Mouse (Mus musculus) hindlimb bud, embryonic 11.5 days (tissue): Measurements from ENCODE around the gene Sart1.
"Not testable (repeated sequence)": the region's sequence is repeated elsewhere in the genome, so short reads cannot be mapped to it uniquely, and the experiment has no call there.

Experiments used
- DNase-seq: peaks from one replicate; pipeline ENCODE4 v3.0.0-alpha.2; 2012; ENCODE audit warnings: low read depth, low spot score; ENCODE audit errors: extremely low spot score

Sart1 gene

DNA sequence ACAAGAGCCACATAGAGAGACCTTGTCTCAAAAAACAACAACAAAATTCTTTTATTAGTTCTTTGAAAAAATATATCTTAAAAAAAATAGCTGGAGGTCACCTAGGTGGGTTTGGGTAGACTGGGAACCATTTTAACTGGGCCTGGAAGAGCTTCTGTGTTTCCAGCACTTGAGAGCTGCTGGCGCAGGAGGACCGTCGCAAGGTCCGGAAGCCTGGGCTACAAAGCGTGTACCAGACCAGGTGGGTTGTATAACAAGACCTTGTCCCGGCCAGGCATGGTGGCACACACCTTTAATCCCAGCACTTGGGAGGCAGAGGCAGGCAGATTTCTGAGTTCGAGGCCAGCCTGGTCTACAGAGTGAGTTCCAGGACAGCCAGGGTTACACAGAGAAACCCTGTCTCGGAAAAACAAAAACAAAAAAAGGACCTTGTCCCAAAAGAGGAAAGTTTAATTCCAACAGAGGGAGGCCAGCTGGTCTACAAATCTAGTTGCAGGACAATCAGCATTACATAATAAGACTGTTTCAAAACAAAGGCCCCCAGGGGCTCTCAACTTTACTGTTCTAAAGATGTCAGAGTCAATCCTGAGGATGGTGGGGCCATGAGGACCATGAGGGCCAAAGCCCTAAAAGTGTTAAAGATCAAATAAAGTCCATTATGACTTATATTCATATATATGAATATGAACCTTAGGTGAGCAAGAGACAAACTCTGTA, 30.4 kb upstream of the Sart1 start:
- no peak for DNase-seq

DNA sequence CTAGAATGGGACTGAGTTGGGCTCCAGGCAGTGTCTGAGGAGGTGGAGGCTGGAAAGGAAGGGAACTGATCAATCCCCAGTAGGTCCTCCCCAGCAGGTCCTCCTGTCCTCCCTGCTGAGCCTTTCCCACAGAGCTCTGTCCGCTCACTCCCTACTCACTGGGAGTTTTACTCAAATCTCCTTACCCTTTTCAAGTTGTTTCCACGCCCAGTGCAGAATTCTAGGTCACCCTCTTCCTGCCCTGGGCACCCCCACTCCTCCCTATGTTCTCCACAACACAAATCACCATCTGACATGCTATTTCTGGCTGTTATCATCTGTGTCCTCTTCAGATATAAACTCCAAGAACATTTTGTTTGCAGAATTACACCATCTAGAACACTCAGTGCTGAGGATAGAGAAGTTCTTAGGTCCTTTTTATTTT, 26.0 kb upstream of the Sart1 start:
- no peak for DNase-seq

DNA sequence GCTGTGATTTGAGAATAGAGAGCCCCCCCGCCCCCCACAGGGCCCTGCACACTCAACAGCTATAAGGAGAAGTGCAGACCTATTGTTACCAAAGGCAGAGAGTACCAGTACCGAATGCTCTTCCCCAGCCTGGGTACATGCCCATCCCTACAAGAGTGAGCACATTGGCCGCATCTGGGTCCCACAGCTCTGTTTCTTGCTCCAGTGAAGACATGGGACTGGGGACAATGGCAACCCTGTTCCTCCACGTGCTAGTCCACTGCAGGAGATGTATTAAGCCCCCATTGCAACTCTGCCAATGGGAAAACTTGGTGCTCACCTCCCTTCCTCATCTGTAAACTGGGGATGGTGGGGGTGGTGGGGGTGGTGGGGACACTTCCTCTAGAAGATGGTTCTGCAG, 25.3 kb upstream of the Sart1 start:
- no peak for DNase-seq

DNA sequence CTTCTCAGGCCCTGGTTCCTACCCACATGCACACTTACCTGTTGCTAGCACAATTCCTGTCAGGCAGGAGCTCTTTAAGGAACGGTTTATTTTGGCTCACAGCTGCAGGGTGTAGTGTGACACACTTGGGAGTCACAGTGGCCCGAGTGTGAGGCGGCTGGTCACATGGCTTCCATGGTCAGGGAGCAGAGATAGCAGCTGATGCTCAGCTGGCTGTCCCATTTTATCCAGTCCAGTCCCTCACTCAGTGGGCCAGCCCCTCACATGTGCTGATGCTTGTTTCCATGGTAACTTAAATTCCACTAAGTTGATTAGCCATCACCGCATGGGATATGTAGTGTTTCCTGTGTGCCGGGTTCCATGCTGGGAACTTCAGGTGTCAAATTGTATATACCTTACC, 23.5 kb upstream of the Sart1 start:
- no peak for DNase-seq

DNA sequence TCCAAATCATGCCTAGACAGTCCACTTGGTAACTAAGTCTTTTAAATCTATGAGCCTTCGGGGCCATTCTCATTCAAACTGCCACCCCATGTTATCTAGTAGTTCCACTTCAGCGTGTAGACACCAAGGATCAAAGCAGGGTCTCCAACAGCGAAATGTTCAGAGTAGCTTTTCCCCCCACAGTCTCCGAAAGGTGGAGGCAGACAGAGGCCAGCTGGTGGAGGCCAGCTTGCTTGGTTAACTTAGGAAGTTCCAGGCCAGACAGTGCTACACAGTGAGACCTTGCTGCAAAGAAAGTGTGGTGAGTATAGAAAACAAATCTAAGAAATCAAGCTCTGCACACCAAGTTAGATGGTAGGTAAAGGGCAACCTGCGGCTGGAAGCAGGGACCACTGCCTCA, 22.1 kb upstream of the Sart1 start:
- no peak for DNase-seq

DNA sequence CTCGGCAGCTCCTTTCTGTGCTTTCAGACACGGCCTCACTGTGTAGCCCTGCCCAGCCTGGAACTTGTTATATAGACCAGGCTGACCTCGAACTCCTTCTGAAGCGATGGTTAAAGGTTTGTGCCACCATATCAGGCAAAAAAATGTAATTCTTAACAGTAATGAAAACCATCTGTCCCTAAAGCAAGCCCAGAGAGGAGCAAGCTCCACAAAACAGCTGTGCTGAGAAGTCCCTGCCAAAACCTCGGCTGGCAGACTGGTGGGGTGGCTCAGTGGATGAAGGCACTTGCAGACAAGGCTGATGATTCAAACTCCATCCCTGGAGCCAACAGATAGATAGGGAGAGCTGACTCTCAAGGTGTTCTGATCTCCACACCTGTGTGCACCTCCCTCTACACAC, 20.6 kb upstream of the Sart1 start:
- DNase-seq, result no peak

DNA sequence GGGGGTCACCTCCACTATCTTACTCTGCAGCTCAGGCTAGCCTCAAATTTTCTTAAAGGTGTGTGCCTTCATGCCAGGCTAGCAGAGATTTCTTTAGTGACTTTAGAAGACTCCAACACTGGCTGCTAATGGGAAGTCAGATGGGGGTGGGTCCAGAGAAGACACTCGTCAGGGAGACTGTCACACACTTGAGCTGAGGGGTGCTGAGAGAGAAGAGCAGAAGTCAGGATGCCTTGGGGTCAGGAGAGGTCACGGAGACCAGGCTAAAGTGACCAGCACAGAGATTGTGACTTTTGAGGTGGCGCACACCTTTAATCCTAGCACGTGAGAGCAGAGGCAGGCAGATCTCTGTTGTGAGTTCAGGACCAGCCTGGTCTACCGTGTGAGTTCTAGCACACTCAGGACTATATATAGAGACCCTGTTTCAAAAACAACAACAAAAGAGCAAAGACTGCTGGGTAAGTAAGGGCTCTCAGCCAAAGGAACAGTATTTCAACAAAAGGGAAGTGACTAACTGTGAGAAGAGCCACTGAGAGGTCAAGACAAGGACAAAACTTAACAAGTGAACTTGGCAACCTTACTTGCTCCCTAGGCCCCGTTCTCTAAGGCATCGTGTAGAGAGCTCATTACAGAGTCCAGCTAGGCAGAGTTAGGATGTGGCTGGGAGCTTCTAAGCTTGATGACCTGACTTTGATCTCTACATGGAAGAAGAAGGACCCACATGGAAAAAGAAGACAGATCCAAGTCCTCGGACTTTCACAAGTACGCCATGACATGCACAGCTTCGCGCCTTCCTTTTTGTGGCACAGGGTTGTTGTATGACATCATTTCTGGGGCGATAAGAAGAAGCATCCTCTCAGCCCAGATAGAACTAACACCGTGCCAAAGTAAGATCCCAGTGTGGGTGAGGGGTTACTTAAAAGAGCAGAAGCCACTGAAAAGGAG, 19.8 kb upstream of the Sart1 start:
- DNase-seq, result no peak

DNA sequence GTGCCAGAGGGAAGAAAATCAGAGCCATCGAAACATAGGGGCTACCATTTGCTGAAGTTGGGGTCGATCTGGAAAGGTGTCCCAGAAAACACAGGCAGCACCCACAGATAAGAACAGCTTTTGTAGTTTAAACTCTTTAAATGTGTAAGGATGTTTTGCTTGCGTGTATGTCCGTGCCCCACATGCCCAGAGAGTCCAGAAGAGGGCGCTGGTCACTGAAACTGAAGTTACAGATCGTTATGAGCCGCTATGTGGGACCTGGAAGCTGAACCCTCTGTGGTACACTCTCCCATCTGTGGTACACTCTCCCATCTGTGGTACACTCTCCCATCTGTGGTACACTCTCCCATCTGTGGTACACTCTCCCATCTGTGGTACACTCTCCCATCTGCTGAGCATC, 18.6 kb upstream of the Sart1 start:
- DNase-seq, result no peak

DNA sequence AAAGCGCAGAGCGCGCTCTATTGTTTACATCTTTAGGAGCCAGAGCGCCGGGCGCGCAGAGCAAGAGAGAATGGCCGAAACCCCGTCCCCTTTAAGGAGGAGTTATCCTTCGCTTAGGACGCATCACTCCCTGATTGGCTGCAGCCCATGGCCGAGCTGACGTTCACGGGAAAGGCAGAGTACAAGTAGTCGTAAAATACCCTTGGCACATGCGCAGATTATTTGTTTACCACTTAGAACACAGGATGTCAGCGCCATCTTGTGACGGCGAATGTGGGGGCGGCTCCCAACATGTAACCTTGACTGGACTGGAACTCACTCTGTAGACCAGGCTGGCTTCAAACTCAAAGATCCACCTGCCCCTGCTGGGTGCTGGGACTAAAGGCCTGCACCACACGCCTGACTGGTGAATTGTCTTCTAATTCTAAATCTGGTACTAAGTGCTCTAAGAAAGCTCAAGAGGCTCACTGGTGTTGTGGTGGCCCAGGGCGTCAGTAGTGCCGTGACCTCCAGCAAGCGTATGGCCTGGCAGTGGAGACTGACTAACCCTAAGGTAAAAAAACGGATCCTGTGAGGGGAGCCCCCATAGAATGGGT, 18.1 kb upstream of the Sart1 start:
- not testable (repeated sequence) for DNase-seq

DNA sequence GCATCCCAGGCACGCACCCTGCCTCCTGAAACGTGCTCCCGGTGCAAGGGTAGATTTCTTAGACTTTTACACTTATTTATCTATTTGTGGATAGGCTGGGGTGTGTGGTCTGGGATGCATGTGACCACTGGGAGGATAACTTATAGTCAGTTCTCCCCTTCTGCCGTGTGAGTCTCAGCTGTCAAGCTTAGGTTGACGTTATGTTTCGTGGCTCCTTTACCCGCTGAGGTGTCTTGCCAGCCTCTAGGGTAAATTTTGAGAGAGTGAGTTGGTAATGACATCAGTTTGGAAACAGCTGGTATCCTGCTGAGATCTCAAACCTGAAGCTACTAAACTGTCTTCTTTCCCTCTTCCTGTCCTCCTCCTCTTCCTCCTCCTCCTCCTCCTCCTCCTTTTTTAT, 17.4 kb upstream of the Sart1 start:
- DNase-seq, result no peak

DNA sequence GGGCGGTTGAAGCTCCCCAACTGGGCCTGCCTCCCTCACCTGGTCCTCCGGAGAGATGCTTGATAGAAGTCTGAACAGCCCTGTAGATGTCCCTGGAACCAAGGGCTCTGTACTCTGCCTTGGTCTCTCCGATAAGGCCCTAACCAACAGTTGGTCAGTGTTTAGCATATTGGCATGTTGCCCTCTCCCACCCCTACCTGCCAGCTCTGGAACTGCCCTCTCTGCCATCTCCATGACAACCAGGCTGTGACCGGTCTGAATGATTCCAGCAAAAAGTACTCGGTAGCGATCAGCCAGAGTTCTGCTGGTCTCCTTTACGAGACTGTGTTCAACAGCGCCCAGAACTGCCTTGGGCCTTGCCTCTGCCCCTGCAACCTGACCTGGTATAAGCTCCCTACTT, 13.8 kb upstream of the Sart1 start, which contains the start of gene Tsga10ip:
Gene Tsga10ip, minus strand, starts transcription at position 234 of the 400 bp plus-strand sequence.
- DNase-seq, result no peak

DNA sequence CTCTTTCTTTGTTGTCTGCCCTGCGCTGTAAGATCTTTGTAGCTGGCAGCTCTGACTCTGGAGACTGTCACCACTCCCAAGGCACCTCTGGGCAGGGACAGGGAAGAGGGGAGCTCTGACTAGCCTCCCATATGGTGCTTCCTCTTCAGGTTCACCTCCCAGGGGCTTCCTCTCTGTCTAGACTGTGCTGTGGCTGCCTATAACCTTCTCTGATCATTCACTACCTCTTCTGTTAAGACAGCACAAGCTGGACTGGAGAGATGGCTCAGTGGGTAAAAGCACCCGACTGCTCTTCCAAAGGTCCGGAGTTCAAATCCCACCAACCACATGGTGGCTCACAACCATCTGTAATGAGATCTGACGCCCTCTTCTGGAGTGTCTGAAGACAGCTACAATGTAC, 12.6 kb upstream of the Sart1 start:
- DNase-seq, result not testable (repeated sequence)

DNA sequence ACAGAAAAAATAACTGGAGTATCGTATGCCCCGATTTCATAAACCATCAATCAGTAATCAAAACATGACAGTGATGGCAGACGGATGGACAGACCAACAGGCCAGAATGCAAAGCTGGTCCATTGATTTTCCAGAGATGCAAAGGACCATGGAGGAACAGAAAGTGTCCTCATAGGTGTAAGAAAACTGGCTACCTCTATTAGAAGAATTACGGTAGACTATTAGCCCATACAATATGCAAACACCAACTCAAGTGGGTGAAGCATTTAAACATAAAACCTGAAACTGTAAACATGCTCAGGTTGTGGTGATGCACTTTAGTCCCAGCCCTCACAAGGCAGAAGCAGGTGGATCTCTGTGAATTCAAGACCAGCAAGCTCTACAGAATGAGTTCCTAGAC, 6.9 kb upstream of the Sart1 start:
- no peak for DNase-seq

DNA sequence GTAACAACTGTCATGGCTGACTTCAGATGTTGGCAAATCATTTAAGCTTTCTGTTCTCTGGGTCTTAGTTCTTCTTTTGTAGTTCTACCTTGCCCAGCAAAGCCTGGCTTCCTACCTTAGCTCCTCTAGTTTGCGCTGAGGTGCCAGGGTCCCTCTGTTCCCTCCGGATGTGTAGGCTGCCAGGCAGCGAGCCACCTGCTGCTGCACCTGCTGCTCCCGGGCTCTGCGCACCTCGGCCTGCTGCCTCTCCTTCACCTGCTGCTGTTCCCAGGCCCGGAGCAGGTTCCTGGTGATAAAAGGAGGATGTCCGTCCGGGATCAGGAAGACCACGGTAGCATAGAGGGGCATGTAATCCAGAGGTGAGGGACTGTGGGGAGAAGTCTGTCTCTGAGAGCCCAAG, 5.7 kb upstream of the Sart1 start:
- no peak for DNase-seq

DNA sequence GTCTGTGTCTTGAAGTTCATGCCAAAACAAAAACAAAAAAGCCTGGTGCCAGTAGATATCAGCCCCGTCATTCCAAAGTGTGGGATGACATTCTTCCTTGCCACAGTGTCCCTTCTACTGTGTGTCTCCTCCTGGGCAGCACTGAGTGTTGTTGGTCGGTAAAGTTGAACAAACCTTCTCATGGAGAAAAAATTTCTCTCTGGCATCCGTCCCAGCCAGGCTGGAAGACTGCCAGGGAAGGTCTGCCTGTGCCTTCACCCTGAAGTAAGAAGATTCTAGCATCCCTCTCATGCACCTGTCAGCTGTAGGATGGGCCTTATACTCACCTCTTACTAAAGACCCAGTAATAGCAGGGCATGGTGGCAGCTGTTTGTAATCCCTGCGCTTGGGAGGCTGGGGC, 4.4 kb upstream of the Sart1 start:
- no peak for DNase-seq

DNA sequence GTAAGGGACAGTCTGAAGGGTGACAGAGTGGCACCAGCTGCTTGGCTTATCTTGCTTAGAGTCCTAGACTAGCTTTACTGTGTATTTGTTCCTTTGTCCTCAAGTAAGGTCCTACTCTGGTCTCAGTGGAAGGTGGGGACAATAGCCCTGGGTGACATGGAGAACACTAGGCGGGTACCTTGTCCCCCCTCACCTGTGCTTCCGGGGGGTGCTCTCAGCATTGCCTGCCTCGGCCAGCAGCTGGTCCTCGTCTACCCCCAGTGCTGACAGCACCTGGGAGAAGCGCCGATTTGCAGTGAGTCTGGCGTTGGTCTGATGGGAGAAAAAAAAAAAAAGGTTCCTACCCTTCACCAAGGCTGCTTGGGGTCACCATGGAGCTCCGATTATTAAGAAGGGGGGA, 1.9 kb upstream of the Sart1 start:
- DNase-seq, result no peak

DNA sequence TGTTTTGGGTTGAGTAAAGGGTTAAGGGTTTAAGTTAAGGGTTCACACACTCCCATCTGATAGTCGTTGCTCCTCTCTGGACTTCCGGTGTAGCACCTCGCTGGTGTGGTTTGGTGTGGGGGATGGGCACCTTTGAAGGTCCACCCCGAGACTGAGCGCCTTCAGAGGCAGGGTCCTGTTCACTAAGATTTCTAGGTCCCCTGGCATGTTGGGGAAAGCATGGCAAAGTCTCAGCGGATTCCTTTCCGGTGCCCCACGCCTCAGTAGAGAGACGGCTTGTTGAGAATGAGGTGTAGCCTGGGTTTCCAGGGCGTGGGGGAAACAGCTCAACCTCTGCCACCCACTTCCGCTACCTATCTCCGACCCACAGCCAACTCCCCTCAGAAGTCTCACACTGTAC, 1.1 kb upstream of the Sart1 start:
- DNase-seq, result no peak

DNA sequence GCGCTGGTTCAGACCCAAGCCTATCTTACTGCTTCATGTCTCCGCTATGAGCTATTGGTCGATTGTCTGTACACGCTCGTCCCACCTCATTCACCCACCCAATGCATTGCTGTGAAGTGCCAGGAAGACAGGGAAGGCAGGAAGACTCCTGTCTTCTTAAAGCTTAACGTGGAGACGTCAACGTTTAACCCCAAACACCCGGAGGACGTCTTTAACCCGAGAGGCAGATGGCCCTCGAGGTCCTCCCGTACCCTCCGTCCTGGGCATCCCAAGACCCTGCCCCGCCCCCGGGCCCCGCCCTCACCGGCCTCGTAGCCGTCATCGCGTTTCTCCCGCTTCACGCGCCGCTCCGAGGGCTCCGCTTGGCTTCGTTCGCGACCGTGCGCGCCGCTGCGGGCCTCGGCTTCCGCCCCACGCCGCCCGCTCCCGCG, 477 bp downstream of the Sart1 start:
- no peak for DNase-seq

DNA sequence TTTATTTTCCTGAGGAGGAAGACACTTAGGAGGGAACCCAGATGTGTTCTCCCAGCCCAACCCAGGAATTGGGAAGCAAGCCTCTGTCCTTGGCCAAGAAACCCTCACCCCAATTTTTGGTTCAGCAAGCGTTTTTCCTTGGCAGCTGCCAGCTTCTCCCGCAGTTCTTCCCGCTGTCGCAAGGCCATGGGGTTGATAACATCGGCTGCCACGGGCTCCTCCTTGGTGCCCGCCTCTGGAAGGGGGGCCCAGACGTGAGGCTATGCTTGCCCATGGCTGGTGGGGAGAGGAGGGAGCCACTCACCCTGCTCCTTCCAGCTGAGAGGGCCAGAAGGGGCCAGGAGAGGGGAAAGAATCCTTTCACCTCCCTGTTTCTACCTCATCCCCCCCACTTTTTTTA, 3.8 kb downstream of the Sart1 start:
- no peak for DNase-seq

DNA sequence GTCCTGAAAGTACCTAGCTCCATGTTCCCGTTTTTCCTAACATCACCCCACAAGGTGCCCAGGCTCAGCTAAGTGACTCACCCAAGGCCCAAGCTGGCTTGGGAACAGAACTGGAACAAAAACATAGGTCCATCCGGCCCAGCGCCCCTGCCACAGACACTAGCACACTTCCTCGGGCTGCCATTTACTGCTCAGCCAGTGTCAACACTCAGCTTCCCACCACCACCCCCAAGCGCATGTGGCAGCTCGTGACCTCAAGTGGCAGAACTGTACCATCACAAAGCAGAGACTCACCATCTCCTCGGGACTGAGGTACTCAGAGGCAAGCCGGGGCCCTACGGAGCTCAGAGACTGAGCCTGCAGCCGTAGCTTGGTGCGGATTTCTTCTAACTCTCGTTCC, 5.2 kb downstream of the Sart1 start:
- no peak for DNase-seq

DNA sequence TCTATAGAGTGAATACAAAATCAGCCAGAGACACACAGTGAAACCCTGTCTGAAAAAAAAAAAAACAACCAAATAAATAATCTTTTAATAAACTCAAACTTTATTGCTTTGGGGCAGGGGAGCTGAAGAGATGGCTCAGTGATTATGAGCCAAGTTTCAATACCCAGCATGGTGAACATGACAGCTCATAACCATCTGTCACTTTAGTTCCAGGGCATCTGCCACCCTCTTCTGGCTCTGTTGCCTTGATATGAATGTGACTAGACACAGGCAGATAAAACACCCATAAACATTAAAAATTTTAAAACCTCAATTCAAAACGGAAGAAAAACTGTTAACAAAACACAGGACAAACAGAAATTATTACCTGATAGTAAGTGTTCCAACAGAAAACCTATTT, 11.1 kb downstream of the Sart1 start:
- DNase-seq, result no peak

DNA sequence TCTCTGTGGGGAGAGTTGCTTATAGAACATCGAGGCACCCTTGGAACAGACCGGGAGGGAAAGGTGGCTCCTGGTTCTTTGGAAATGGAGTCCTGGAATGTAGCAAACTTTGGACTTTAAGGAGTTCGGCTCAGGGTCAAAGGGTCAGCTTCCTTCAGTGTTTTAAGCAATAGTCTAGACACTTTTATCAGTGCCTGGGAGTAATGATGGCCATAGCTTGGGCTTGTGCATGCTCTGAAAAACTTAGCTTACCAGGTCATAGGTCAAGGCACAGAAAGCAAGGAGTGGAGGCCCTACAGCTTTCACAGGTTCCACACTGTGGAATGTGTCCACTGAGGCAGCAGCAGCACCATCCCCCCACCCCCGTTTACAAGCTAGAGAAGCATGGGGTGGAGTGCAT, 13.8 kb downstream of the Sart1 start:
- no peak for DNase-seq
